Mouse (Mus musculus): Measurements from ENCODE around the gene Smco3.
"Not testable (repeated sequence)": the region's sequence is repeated elsewhere in the genome, so short reads cannot be mapped to it uniquely, and the experiment has no call there.

Smco3 gene

DNA sequence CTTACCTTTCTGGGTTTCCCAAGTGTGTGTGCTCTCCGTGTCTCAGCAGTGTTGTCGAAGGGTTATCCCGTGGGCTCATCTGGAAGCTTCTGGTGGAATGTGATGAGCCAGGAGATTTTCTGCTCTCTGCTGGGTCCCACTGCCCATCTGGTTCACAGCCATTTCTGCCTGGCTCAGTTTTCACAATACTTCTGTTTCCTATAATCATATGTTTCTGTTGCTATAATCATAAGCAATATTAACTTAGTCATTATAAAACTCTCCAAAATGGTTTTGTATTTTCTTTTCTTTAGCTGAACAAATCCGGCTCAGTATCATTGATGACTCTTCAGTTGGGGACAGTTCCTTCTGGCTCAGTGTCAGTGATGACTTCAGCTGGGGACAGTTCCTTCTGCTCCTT is at the start of gene Smco3:
Smco3 (minus strand) TSS at position 101 of the 400 bp plus-strand sequence.
- DNase-seq (ENCODE audit: low spot score in 2 of 2): no peak

DNA sequence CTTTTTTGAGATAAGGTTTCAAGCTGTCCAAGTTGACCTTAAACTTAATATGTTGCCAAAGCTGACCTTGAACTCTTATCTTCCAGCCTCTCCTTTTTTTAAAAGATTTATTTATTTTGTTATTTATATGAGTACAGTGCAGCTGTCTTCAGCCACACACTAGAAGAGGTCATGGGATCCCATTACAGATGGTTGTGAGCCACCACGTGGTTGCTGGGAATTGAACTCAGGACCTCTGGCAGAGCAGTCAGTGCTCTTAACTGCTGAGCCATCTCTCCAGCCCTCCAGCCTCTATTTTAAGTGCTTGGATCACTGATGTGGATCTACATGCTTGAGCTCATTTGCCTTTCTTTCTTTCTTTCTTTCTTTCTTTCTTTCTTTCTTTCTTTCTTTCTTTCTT is 49.5 kb upstream of the Smco3 start:
- not testable (repeated sequence) for DNase-seq (ENCODE audit: low spot score in 2 of 2)

DNA sequence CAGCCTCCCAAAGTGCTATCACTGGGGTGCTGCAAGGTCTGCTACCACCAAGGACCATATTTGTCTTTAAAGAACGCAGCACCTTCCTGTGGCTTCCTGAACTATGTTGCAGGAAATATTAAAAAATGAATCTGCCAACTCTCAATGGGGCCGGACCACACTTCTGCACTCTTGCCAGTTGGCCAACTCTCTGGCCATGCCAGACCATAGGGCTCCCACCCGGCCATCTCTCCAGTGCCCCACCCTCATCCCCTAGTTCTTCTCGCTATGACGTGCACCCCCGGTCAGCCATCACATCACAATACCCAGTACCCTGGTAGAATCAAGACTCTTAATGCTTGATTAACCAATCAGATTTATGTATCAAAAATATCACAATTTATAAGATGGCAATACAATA is 48.7 kb upstream of the Smco3 start:
- DNase-seq (ENCODE audit: low spot score in 2 of 2): no peak

DNA sequence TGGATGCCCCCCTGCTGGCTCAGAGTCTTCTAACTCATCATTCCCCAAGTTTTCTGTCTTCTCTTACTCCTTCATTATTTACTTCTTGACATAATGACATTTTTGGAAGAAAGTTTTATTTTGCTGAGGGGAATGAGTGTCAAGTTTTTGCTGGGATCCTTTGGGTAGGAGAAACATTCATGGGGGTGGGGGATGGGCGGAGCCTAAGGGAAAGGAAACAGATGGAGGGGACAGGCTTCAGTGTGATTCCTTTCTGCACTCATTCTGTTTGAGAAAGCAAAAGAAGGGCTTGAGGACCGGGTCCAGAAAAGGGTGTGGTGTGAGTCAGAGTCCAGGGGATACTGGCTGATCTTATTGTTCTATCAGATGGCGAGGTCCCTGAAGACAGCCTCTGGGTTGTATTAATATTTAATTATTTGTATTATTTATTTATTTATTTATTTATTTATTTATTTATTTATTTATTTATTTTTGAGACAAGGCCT is 48.2 kb upstream of the Smco3 start:
- DNase-seq (ENCODE audit: low spot score in 2 of 2): peak in 1 of 2 experiments; percentile 30

DNA sequence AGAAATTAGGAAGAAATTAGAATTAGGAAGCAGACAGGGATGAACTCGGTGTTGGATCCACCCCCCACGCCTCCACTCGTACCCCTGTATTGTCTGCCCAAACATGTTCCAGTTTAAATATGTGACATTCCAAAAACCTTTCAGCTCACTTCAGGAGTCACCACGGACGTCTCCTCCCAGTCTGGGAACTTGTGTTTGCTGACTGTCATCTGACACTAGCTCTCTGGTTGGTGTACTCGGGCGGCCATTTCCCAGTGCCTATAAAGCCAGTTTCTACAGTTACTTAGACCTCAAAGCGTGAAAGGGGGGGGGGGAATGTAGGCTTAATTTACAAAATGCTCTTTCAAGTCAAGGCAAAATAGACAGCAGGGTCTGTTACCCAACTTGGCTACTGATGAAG is 46.4 kb upstream of the Smco3 start:
- DNase-seq (ENCODE audit: low spot score in 2 of 2): no peak

DNA sequence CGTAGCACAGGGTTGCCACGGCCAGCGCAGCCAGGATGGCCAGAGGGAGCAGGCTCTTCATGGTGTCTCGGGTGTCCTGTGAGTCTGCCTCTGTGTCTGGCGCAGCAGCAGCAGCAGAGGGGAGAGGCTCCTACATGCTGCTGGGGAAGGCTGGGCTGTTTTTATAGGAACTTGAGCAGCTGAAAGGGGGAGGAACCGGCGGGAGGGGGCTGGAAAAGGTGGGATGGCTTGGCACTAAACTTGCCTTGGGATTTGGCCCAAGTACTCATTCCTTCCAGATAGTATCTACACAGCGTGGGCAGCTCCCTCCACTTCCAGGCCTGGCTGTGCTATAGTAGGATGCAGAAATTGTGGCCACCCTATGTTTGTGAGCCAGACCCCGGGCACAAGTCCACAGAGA is 40.4 kb upstream of the Smco3 start, which contains the start of gene Mgp:
Mgp (minus strand) TSS at position 154 of the 400 bp plus-strand sequence.
- peak in 1 of 2 experiments; percentile 60 for DNase-seq (ENCODE audit: low spot score in 2 of 2)

DNA sequence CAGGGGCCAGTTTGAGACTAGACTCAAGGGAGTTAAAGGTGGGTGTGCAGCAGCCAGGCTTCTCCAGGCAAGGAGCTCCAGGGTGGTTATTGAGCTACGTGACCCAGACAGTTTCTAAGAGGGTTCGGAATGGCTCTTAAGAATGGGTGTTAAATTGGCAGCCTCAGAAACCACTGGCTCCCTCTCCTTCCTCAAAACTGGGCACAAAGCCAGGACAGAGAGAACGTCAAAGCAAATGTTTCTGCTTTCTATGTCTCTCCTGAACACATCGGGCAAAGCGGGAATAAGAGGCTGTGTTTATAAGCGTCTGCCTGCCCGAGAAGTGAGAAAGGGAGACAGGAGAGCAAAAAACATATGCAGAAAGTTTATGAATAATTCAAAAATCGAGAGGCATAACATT is 39.3 kb upstream of the Smco3 start:
- no peak for DNase-seq (ENCODE audit: low spot score in 2 of 2)

DNA sequence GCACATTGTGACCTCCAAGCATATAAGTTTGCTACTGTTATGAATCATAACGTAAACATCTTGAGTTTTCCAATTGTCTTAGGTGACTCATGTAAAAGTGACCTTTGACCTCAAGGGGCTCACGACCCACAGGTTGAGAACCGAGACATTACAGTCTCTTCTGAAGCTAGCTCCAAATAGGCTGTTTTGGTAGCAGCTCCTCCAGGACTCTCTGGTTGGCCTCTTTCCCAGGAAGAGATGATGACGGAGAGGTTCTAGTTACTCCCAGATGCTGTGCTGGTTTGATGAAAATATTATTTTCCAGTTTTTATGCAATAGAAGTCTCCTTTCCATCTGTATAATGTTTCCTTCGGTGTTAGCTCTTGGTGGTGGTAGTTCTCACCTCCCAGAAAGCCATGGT is 33.7 kb upstream of the Smco3 start:
- no peak for DNase-seq (ENCODE audit: low spot score in 2 of 2)

DNA sequence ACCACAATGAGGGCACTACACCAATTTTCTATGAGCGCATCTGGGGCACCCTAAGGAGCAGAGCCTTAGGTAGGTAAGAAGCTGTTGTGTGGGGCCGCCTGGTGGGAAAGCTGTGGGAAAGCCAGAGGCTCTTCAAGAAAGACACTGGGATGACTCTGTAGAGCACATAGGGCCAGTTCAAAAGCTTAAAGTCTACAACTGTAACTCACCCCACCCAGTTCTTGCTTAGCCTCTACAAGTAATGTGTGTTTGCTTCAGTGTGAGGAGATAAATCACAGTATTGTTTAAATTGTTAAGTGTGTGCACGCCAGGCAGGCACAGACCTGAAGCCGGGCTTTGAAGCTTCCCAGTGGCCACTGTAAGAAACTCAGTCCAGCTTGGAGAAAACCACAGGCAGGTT is 30.9 kb upstream of the Smco3 start:
- peak in 1 of 2 experiments; percentile 54 for DNase-seq (ENCODE audit: low spot score in 2 of 2)

DNA sequence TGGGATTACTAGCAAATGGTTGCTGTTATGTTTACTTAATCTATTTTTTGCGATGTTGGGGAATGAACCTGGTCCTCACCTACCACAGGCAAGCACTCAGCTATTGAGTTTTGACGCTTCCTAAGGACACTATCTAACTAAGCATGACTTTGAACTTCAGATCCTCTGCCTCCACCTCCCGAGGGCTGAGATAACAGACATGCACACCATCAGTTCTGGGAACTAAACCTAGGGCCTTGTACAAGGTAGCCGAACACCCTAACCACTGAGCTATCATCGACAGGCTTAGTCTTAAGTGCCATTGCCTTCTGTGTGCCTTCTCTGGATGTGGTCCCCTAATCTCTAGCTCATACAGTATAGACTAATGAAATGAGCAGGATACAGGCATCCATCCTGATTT is 30.1 kb upstream of the Smco3 start:
- no peak for DNase-seq (ENCODE audit: low spot score in 2 of 2)

DNA sequence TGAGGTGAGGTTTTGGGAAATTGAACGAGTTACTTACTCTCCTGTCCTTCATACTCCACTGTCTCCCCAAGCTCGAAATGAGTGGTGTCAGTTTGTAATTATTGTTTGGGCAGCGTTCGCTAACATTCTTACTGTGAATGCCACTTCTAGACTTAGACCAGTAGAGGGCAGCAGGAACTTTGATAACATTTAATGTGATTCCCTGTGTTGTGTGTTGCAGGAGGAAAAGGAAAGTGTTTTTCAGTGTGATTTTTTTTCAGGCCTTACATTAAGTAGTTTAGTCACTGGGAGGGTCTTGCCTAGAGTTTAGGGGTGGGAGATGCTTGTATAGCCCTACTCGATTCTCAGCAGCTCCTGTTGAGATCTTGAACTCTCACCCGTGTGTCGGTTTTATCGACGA is 25.8 kb upstream of the Smco3 start:
- DNase-seq (ENCODE audit: low spot score in 2 of 2): no peak

DNA sequence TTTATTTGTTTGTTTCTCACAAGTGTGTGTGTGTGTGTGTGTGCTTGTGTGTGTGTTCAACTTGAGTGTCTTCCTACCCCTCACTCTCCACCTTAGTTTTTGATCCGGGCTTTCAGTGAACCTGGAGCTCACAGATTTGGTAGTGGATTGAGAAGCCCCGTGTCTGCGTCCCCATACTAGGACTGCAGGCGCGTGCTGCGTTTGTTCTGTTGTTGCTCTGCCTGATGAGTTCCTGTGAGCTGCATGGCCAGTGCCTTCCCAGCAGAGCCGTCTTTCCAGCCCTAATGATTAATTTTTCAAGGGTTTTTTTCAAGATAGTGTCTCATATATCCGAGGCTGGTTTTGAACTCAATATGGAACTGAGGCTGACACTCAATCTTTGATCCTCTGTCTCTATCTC is 23.2 kb upstream of the Smco3 start:
- DNase-seq (ENCODE audit: low spot score in 2 of 2): no peak

DNA sequence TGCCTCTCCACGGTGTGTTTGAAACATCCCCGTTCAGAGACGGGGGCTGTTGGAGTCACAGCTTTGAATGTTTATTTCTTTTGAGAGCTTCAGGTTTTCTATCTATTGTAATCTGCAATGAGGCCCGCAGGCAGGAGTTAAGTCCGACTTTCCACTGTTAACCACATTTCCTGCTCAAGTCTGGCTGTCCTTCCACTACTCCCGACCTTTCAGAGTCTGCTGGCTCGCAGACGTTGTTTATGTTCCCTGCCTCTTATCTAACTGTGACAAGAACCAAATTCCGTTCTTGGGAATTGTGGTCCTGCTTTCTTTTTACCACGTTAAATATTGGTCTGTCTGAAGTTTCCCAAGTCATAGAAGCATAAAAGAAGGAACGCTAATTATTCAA is 22.6 kb upstream of the Smco3 start:
- DNase-seq (ENCODE audit: low spot score in 2 of 2): peak in 1 of 2 experiments; percentile 42

DNA sequence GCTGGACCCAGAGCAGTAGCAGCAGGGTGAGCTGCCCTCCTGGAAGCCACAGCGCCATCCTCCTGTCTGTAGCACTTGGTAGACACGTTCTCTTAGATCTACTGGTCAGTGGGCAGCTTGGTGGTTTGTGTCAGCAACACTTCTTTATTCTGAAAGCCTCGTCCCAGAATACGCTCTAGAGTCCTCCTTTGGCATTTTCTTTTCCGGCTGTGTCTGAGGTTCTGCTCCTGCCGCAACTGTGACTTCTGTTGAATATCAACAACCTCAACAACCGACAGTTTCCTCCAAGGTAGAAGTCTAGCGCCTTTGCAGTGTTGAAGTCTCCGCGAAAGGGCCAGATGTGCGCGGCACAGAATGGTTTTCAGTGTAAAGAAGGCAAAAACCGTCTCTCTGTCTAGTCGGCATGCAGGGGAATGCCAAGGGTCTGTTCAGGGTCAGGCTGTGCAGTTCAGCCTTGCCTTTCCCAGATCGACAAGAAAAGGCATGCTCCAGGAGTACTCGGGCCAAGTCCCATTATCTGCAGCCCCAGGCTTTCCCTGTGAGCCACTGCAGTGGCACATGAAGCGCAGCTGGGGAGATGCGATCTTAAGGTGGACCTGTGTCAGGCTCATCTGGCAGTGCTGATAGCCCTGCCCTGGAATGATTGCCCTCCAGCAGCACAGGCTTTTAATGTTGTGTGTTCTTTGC is 22.1 kb upstream of the Smco3 start, which contains the start of gene Art4:
Art4 (minus strand) TSS at position 548 of the 687 bp plus-strand sequence.
- DNase-seq (ENCODE audit: low spot score in 2 of 2): peak; percentile 39 to 41

DNA sequence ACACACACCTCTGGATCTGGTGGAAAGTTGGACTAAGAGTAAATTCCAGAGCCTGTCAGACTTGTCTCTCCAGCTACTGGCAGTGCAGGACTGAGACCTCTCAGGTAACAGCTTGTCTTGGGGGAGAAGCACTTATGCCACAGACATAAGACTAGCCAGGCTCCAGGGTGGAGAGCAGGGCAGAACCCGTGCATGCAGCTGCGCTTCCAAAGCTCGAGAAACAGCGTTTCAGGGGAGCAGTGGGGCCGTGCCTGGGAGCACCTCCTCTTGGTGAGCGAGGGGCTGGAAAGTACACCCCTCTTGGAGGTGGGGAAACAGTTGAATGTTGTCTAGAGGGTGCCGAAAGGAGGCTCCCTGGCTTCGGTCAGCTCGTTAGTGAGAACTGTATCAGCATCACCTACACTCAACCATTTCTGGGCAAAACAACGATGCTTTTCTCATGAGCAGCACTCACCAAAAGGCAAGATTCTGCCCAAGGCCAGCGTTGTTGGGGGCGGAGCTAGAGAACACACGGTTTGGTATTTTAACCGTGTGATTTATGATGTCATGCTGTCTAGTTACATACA is 20.9 kb upstream of the Smco3 start:
- peak in 1 of 2 experiments; percentile 70 for DNase-seq (ENCODE audit: low spot score in 2 of 2)

DNA sequence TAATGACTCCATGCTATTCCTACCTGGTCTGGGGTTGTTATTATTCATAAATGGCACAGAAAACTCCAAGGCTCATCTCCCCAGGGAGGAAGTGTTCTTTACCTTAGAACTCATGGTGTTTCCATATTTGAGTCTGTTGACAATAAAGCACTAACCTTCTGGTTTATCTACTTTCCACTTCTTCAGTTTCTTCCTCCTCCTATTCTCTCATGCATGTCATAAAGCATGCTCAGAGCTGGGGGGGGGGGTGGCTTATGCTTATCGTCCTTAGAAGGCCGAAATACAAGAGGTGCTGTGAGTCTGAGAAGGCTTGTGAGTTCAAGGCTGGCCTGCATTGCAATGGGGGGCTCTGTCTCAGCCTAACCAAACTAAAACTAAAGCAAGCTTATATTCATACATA is 19.9 kb upstream of the Smco3 start:
- no peak for DNase-seq (ENCODE audit: low spot score in 2 of 2)

DNA sequence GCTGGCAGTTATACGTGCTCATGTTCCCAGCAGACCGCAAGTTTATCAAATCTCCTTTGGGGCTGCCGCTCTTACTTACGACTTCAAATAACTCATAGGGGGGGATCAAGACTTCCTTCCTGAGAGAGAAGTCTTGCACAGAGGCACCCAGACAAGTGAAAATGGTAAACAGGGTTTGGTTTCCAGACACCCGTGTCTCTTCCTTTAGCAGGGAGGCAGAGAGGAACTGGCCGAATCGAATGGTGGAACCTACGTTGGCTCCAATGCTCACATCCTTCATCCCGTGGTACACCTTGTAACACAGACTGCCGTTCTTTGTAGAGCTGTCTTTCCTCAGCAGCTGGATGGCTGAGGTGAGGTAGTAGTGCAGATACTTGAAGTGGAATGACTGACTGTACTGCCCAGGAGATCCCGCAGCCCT is 19.1 kb upstream of the Smco3 start:
- DNase-seq (ENCODE audit: low spot score in 2 of 2): no peak

DNA sequence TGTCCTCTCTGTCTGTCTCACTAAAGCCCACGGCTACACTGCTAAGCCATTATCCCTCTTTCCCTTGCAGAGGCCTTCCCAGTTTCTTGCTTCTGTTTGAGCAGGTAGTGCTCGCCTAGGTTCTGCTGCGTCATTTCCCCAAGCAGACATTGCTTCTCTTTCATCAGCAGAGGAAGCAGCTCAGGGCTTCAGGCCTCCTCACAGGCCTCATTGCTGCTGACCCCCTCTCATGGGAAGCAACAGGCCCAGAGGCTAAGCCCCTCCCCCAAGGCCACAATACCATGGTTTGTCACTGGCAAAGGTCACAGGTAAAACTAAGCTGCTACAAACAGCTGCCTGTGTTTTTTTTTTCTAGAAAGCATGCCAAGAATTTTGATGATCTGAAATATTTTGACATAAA is 17.5 kb upstream of the Smco3 start:
- no peak for DNase-seq (ENCODE audit: low spot score in 2 of 2)

DNA sequence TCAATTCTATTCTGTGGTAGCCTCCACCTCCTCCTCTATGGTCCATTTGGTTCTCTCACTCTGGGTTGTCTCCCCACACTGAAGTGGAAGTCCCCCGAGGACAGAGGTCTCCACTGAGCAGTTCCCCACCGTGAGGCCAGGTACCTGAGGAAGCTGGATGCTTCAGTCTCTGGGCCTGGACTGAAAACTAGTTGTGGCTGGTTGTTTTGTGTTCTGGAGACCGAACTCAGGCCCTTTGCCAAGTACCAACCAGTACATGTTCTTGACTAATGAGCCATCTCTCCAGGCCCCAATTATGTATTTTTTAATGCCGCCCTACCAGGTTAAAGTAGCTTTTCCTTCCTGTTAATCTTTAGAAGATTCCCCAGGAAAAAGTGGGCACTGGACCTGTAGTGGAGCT is 17.1 kb upstream of the Smco3 start:
- DNase-seq (ENCODE audit: low spot score in 2 of 2): no peak

DNA sequence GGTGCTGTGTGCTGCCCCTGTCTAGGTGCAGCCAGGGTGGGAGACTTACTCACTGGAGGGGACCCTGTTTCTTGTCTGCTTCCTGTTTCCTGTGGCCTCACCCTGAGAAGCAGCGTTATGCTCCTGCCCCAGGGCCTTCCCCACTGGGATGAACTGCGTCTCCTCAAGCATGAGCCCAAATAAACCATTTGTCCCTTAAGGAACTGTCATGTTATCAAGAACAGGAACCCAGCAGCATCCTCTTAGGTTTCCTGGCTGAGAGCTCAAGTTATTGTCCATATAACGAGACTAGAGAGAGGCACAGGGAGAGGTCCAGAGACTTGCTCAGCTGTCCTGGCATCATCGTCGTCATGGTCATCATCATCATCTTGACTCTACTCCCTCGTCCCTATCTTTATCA is 15.0 kb upstream of the Smco3 start:
- no peak for DNase-seq (ENCODE audit: low spot score in 2 of 2)

DNA sequence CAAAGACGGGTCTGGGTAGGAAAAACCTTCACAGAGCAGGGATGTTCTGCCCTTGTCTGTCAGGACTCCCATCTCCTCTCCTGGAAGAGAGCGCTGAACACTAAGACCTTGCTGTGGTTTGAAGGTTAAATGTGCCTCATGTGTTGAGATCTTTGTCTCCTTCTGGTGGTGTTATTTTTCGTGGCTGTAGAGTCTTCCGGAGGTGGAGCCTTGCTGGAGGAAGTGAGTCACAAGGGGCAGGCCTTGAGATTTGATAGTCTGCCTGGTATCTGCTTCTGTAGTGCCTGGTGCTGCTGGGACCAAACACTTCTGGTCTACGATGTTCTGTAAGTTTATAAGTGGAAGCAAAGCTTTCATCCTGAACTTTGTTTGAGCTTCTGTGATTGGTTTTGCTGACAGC is 13.7 kb upstream of the Smco3 start:
- no peak for DNase-seq (ENCODE audit: low spot score in 2 of 2)

DNA sequence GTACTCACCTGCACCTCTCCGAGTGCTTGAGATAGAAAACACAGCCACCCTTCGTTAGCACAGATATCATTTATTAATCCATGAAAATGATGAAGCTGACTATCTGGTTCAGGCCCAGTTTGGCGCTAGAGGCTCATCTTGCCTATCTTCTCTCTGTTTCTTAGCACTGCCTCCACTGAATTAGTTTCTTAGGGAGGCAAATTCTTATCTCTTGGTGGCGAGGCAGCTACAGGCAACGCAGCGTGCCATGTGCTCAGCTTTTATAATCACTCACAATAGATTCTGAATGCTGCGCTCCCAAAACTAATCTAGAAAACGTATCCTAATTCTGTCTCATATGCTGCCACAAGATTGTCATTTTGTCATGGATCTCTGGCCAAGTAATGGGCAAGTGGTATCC is 13.1 kb upstream of the Smco3 start:
- no peak for DNase-seq (ENCODE audit: low spot score in 2 of 2)

DNA sequence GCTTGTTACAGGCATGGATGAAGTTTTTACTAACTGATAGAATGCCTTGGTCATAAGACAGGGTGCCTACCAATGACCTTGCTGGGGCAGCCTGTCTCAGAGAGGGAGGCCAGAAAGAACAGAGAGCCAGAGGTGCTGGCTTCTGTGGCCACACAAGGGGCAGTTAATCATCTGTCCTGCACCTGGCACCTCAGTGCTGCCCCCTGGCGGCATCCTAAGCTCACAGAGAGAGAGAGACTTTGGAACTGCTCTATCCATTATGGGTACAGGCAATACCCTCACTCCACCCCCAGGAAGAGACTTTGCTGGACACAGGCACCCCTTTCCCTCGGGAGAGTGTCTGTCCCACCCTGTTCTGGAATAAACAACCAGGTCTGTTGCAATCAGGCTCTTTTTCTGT is 12.5 kb upstream of the Smco3 start:
- DNase-seq (ENCODE audit: low spot score in 2 of 2): no peak

DNA sequence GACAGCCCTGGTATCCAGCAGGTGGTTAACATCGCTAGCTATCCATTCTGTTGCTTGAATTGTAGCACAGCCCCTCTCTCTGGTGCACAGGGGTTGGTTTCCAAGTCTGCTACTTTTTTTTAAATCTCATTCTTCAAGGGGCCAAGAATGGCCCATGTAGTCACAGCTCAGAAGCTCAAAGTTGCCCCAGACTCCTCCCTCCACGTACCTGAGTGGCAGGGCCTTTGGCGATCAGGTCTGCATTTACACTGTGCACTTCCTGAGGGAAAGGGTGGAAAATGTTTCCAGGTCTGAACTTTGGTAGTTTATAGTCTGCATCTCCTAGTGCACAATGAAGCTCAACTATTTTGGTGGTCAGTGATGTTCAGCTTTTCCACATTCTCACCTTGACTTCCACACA is 12.0 kb upstream of the Smco3 start:
- DNase-seq (ENCODE audit: low spot score in 2 of 2): no peak

Measured in urinary bladder, adult 18-20 months (tissue).